Mouse (Mus musculus): ENCODE results near the gene Anxa7. TPM values are rescaled to one million over a fixed set of nuclear protein-coding genes. Genes with fewer than 3 reads are reported as not detected.
A peak's percentile ranks its signal among the peaks of the same experiment; 100 is the strongest.

The Anxa7 gene
- polyA plus RNA-seq, 1 experiment, result 75.0 TPM

- H3K36me3 ChIP-seq (ENCODE audit: control insufficient read depth, insufficient read depth), result no peaks in the 10 kb centered on the region
- TF ChIP-seq TCF12 (IDR thresholded peaks at IDR 0.05; ENCODE audit: insufficient read depth, poor library complexity, severe bottlenecking) (no peak), MYOD1 (IDR thresholded peaks at IDR 0.05; ENCODE audit: control insufficient read depth in 1 of 3, insufficient read length in 2 of 3, low read depth in 2 of 3) (no peak), POLR2AphosphoS2 (IDR thresholded peaks at IDR 0.05; ENCODE audit: insufficient read length, low read depth) (no peak), CEBPB (IDR thresholded peaks at IDR 0.05; ENCODE audit: insufficient read depth, poor library complexity, severe bottlenecking) (no peak), USF1 (IDR thresholded peaks at IDR 0.05; ENCODE audit: low read depth) (no peak), REST (IDR thresholded peaks at IDR 0.05; ENCODE audit: insufficient read depth, insufficient read length) (no peak), E2F4 (IDR thresholded peaks at IDR 0.05; ENCODE audit: insufficient read depth) (no peak), POLR2A (IDR thresholded peaks at IDR 0.05; ENCODE audit: insufficient read length, low read depth) (no peak), MAX (IDR thresholded peaks at IDR 0.05; ENCODE audit: low read depth) (no peak), MYOG (IDR thresholded peaks at IDR 0.05; ENCODE audit: control insufficient read depth in 1 of 3, insufficient read depth in 1 of 3, insufficient read length in 2 of 3, low read depth in 2 of 3) (no peak), SRF (IDR thresholded peaks at IDR 0.05; ENCODE audit: control insufficient read depth, insufficient read length, low read depth) (no peak), TCF3 (IDR thresholded peaks at IDR 0.05; ENCODE audit: insufficient read length, low read depth) (no peak)
- H3K4me2 ChIP-seq (ENCODE audit: low read depth), result no peak overlapping the region
- H3K79me2 ChIP-seq (ENCODE audit: control insufficient read depth, insufficient read depth), result no peaks in the 10 kb centered on the region
- no peak overlapping the region for H3K4me3 ChIP-seq
- no peak overlapping the region for H3ac ChIP-seq (ENCODE audit: control insufficient read depth, insufficient read length)
- H3K27me3 ChIP-seq (ENCODE audit: control insufficient read depth, insufficient read depth, insufficient read length), result no peaks in the 10 kb centered on the region
Measured at GRCm38 (mm10) chr14:20442252-20442651, 37.7 kb downstream of the Anxa7 start.

- Histone ChIP-seq H3K36me3 (ENCODE audit: control insufficient read depth, insufficient read depth) (no peaks in the 10 kb centered on the region), H3K27me3 (ENCODE audit: control insufficient read depth, insufficient read depth, insufficient read length) (no peaks in the 10 kb centered on the region), H3K4me3 (no peak overlapping the region), H3K4me2 (ENCODE audit: low read depth) (no peak overlapping the region), H3K79me2 (ENCODE audit: control insufficient read depth, insufficient read depth) (no peaks in the 10 kb centered on the region), H3ac (ENCODE audit: control insufficient read depth, insufficient read length) (no peak overlapping the region)
- TF ChIP-seq CEBPB (IDR thresholded peaks at IDR 0.05; ENCODE audit: insufficient read depth, poor library complexity, severe bottlenecking) (no peak), MYOG (IDR thresholded peaks at IDR 0.05; ENCODE audit: control insufficient read depth in 1 of 3, insufficient read depth in 1 of 3, insufficient read length in 2 of 3, low read depth in 2 of 3) (no peak), TCF12 (IDR thresholded peaks at IDR 0.05; ENCODE audit: insufficient read depth, poor library complexity, severe bottlenecking) (no peak), TCF3 (IDR thresholded peaks at IDR 0.05; ENCODE audit: insufficient read length, low read depth) (no peak)
Measured at GRCm38 (mm10) chr14:20436976-20437375, 43.0 kb downstream of the Anxa7 start.

GRCm38 (mm10) chr14:20432420-20432819, 47.5 kb downstream of the Anxa7 start:
- H3ac ChIP-seq (ENCODE audit: control insufficient read depth, insufficient read length), result no peak overlapping the region
- no peaks in the 10 kb centered on the region for H3K36me3 ChIP-seq (ENCODE audit: control insufficient read depth, insufficient read depth)
- TF ChIP-seq REST (IDR thresholded peaks at IDR 0.05; ENCODE audit: insufficient read depth, insufficient read length), result no peak
- TF ChIP-seq SRF (IDR thresholded peaks at IDR 0.05; ENCODE audit: control insufficient read depth, insufficient read length, low read depth), result no peak
- TF ChIP-seq E2F4 (IDR thresholded peaks at IDR 0.05; ENCODE audit: insufficient read depth), result no peak
- no peak for TF ChIP-seq TCF12 (IDR thresholded peaks at IDR 0.05; ENCODE audit: insufficient read depth, poor library complexity, severe bottlenecking)
- TF ChIP-seq POLR2AphosphoS2 (IDR thresholded peaks at IDR 0.05; ENCODE audit: insufficient read length, low read depth), result no peak
- no peak for TF ChIP-seq USF1 (IDR thresholded peaks at IDR 0.05; ENCODE audit: low read depth)
- no peak for TF ChIP-seq MYOD1 (IDR thresholded peaks at IDR 0.05; ENCODE audit: control insufficient read depth in 1 of 3, insufficient read length in 2 of 3, low read depth in 2 of 3)
- TF ChIP-seq MAX (IDR thresholded peaks at IDR 0.05; ENCODE audit: low read depth), result no peak
- no peak for TF ChIP-seq TCF3 (IDR thresholded peaks at IDR 0.05; ENCODE audit: insufficient read length, low read depth)
- no peak for TF ChIP-seq POLR2A (IDR thresholded peaks at IDR 0.05; ENCODE audit: insufficient read length, low read depth)
- TF ChIP-seq MYOG (IDR thresholded peaks at IDR 0.05; ENCODE audit: control insufficient read depth in 1 of 3, insufficient read depth in 1 of 3, insufficient read length in 2 of 3, low read depth in 2 of 3), result no peak
- TF ChIP-seq CEBPB (IDR thresholded peaks at IDR 0.05; ENCODE audit: insufficient read depth, poor library complexity, severe bottlenecking), result no peak
- H3K4me2 ChIP-seq (ENCODE audit: low read depth), result peak overlapping the region; percentile 72
- no peak overlapping the region for H3K4me3 ChIP-seq
- no peaks in the 10 kb centered on the region for H3K79me2 ChIP-seq (ENCODE audit: control insufficient read depth, insufficient read depth)
- H3K27me3 ChIP-seq (ENCODE audit: control insufficient read depth, insufficient read depth, insufficient read length), result no peaks in the 10 kb centered on the region

- Histone ChIP-seq H3K27me3 (ENCODE audit: control insufficient read depth, insufficient read depth, insufficient read length) (no peaks in the 10 kb centered on the region), H3ac (ENCODE audit: control insufficient read depth, insufficient read length) (no peak overlapping the region), H3K4me2 (ENCODE audit: low read depth) (peak overlapping the region; percentile 72), H3K79me2 (ENCODE audit: control insufficient read depth, insufficient read depth) (no peaks in the 10 kb centered on the region), H3K4me3 (no peak overlapping the region), H3K36me3 (ENCODE audit: control insufficient read depth, insufficient read depth) (no peaks in the 10 kb centered on the region)
- TF ChIP-seq TCF3 (IDR thresholded peaks at IDR 0.05; ENCODE audit: insufficient read length, low read depth) (no peak), E2F4 (IDR thresholded peaks at IDR 0.05; ENCODE audit: insufficient read depth) (no peak), USF1 (IDR thresholded peaks at IDR 0.05; ENCODE audit: low read depth) (no peak), POLR2A (IDR thresholded peaks at IDR 0.05; ENCODE audit: insufficient read length, low read depth) (no peak), MAX (IDR thresholded peaks at IDR 0.05; ENCODE audit: low read depth) (no peak), TCF12 (IDR thresholded peaks at IDR 0.05; ENCODE audit: insufficient read depth, poor library complexity, severe bottlenecking) (no peak), POLR2AphosphoS2 (IDR thresholded peaks at IDR 0.05; ENCODE audit: insufficient read length, low read depth) (no peak), SRF (IDR thresholded peaks at IDR 0.05; ENCODE audit: control insufficient read depth, insufficient read length, low read depth) (no peak), MYOG (IDR thresholded peaks at IDR 0.05; ENCODE audit: control insufficient read depth in 1 of 3, insufficient read depth in 1 of 3, insufficient read length in 2 of 3, low read depth in 2 of 3) (no peak), MYOD1 (IDR thresholded peaks at IDR 0.05; ENCODE audit: control insufficient read depth in 1 of 3, insufficient read length in 2 of 3, low read depth in 2 of 3) (no peak), REST (IDR thresholded peaks at IDR 0.05; ENCODE audit: insufficient read depth, insufficient read length) (no peak), CEBPB (IDR thresholded peaks at IDR 0.05; ENCODE audit: insufficient read depth, poor library complexity, severe bottlenecking) (no peak)
Measured at GRCm38 (mm10) chr14:20431726-20432125, 48.2 kb downstream of the Anxa7 start.

- Histone ChIP-seq H3K4me3 (no peak overlapping the region), H3ac (ENCODE audit: control insufficient read depth, insufficient read length) (no peak overlapping the region), H3K79me2 (ENCODE audit: control insufficient read depth, insufficient read depth) (no peaks in the 10 kb centered on the region), H3K27me3 (ENCODE audit: control insufficient read depth, insufficient read depth, insufficient read length) (no peaks in the 10 kb centered on the region), H3K36me3 (ENCODE audit: control insufficient read depth, insufficient read depth) (no peaks in the 10 kb centered on the region), H3K4me2 (ENCODE audit: low read depth) (no peak overlapping the region)
- TF ChIP-seq USF1 (IDR thresholded peaks at IDR 0.05; ENCODE audit: low read depth), result no peak
- no peak for TF ChIP-seq MYOG (IDR thresholded peaks at IDR 0.05; ENCODE audit: control insufficient read depth in 1 of 3, insufficient read depth in 1 of 3, insufficient read length in 2 of 3, low read depth in 2 of 3)
- no peak for TF ChIP-seq POLR2A (IDR thresholded peaks at IDR 0.05; ENCODE audit: insufficient read length, low read depth)
- no peak for TF ChIP-seq MAX (IDR thresholded peaks at IDR 0.05; ENCODE audit: low read depth)
- TF ChIP-seq CEBPB (IDR thresholded peaks at IDR 0.05; ENCODE audit: insufficient read depth, poor library complexity, severe bottlenecking), result no peak
- TF ChIP-seq TCF3 (IDR thresholded peaks at IDR 0.05; ENCODE audit: insufficient read length, low read depth), result no peak
- no peak for TF ChIP-seq MYOD1 (IDR thresholded peaks at IDR 0.05; ENCODE audit: control insufficient read depth in 1 of 3, insufficient read length in 2 of 3, low read depth in 2 of 3)
- no peak for TF ChIP-seq REST (IDR thresholded peaks at IDR 0.05; ENCODE audit: insufficient read depth, insufficient read length)
- TF ChIP-seq SRF (IDR thresholded peaks at IDR 0.05; ENCODE audit: control insufficient read depth, insufficient read length, low read depth), result no peak
- no peak for TF ChIP-seq POLR2AphosphoS2 (IDR thresholded peaks at IDR 0.05; ENCODE audit: insufficient read length, low read depth)
- TF ChIP-seq E2F4 (IDR thresholded peaks at IDR 0.05; ENCODE audit: insufficient read depth), result no peak
- TF ChIP-seq TCF12 (IDR thresholded peaks at IDR 0.05; ENCODE audit: insufficient read depth, poor library complexity, severe bottlenecking), result no peak
Measured at GRCm38 (mm10) chr14:20429833-20430232, 50.1 kb downstream of the Anxa7 start.
